9 mouse cellular contexts compared by ENCODE assay signal in genomic region chr9:121936952-121937351, GRCm38 (mm10). TPM values are rescaled to one million over a fixed set of nuclear protein-coding genes. Genes with fewer than 3 reads are reported as not detected.
DNase-seq lines count a peak whose midpoint lies in the region; ATAC-seq and TF ChIP-seq lines count a peak whose summit lies in the region.
"Had no signal": no experiment of that assay in that cellular context is flagged by ENCODE, and none has a peak within 500 bp of the region (broad histone marks: within the 10 kb centered on the region; RNA-seq: fewer than 3 reads in every experiment).

No protein-coding gene starts in this region.

- H3K4me3 ChIP-seq in kidney, postnatal 0 days (replicated peaks; ENCODE audit: low read depth, low read length), result no peak overlapping the region
- no peak overlapping the region for H3K4me3 ChIP-seq in forebrain, postnatal 0 days (ENCODE audit: low read depth, low read length)
- peak overlapping the region; percentile 47; the same call in 1 of the 2 replicates for H3K4me3 ChIP-seq in midbrain, embryonic 16.5 days (ENCODE audit: low read depth, low read length)

- TF ChIP-seq CTCF in kidney, postnatal 0 days (IDR thresholded peaks at IDR 0.05; ENCODE audit: low read depth), result no peak
- no peak for TF ChIP-seq CTCF in forebrain, postnatal 0 days (IDR thresholded peaks at IDR 0.05; ENCODE audit: low read depth)

- no peaks in the 10 kb centered on the region for H3K36me3 ChIP-seq in kidney, postnatal 0 days (ENCODE audit: insufficient read depth, low read length)
- no peaks in the 10 kb centered on the region for H3K36me3 ChIP-seq in forebrain, postnatal 0 days (ENCODE audit: insufficient read depth)
- H3K36me3 ChIP-seq in midbrain, embryonic 16.5 days (ENCODE audit: control insufficient read depth, insufficient read depth, low read length), result no peaks in the 10 kb centered on the region

- H3K27ac ChIP-seq in kidney, postnatal 0 days, result no peak overlapping the region
- H3K27ac ChIP-seq in forebrain, postnatal 0 days (ENCODE audit: low read depth, low read length), result peak overlapping the region; percentile 64
- peak overlapping the region; percentile 66 for H3K27ac ChIP-seq in midbrain, embryonic 16.5 days (ENCODE audit: low read length)

- no peaks in the 10 kb centered on the region for H3K9me3 ChIP-seq in kidney, postnatal 0 days (replicated peaks; ENCODE audit: low read length)
- no peaks in the 10 kb centered on the region for H3K9me3 ChIP-seq in forebrain, postnatal 0 days (ENCODE audit: low read length)
- H3K9me3 ChIP-seq in midbrain, embryonic 16.5 days (replicated peaks; ENCODE audit: control insufficient read depth, low read length, poor library complexity, severe bottlenecking), result no peaks in the 10 kb centered on the region

- intact Hi-C loops in gastrocnemius, postnatal 36 days (cut with DNase I), result no loop called here

- DNase-seq in kidney, postnatal 0 days (ENCODE audit: low spot score), result no peak
- DNase-seq in kidney, postnatal 25 days, result no peak
- DNase-seq in adipocyte (ENCODE audit: low spot score), result peak; percentile 65
- DNase-seq in forebrain, postnatal 0 days, result peak; percentile 43
- no peak for DNase-seq in gastrocnemius, postnatal 36 days
- DNase-seq in right cerebral cortex, postnatal 4 days, result no peak
- no peak for DNase-seq in gastrocnemius, adult 18-20 months (ENCODE audit: low spot score)

- H3K4me2 ChIP-seq in kidney, postnatal 0 days (ENCODE audit: low read length), result no peak overlapping the region
- H3K4me2 ChIP-seq in forebrain, postnatal 0 days (ENCODE audit: low read depth), result peak overlapping the region; percentile 44
- H3K4me2 ChIP-seq in midbrain, embryonic 16.5 days (ENCODE audit: low read length), result peak overlapping the region; percentile 54

- H3K9ac ChIP-seq in kidney, postnatal 0 days (ENCODE audit: low read depth, low read length), result no peak overlapping the region
- no peak overlapping the region for H3K9ac ChIP-seq in forebrain, postnatal 0 days
- H3K9ac ChIP-seq in midbrain, embryonic 16.5 days (ENCODE audit: low read depth, low read length), result no peak overlapping the region; the same call in 1 of the 2 replicates

- H3K27me3 ChIP-seq in kidney, postnatal 0 days (ENCODE audit: insufficient read depth, low read length), result no peaks in the 10 kb centered on the region
- H3K27me3 ChIP-seq in forebrain, postnatal 0 days (ENCODE audit: insufficient read depth, low read length), result no peaks in the 10 kb centered on the region
- no peaks in the 10 kb centered on the region for H3K27me3 ChIP-seq in midbrain, embryonic 16.5 days (ENCODE audit: control insufficient read depth, insufficient read depth, low read depth, low read length)

- no peaks in the 10 kb centered on the region for H3K4me1 ChIP-seq in kidney, postnatal 0 days (replicated peaks; ENCODE audit: insufficient read depth, low read length)
- no peaks in the 10 kb centered on the region for H3K4me1 ChIP-seq in forebrain, postnatal 0 days (ENCODE audit: insufficient read depth)
- H3K4me1 ChIP-seq in midbrain, embryonic 16.5 days (ENCODE audit: control insufficient read depth, insufficient read depth, low read length), result no peaks in the 10 kb centered on the region

- ATAC-seq in kidney, postnatal 0 days (replicated peaks; ENCODE audit: low FRiP score, low read depth), result 0 out of 2 replicates have a peak, but pooled peaks have one; percentile 43
- peak; percentile 82 for ATAC-seq in forebrain, postnatal 0 days
- peak; percentile 86 for ATAC-seq in midbrain, embryonic 16.5 days

- 83% methylated on average over 1 of the region's 1 CpGs for WGBS in kidney, postnatal 0 days
- 85% methylated on average over 1 of the region's 1 CpGs for WGBS in forebrain, postnatal 0 days
- 56% methylated on average over 1 of the region's 1 CpGs for WGBS in midbrain, embryonic 16.5 days

RNA-seq across cellular contexts. Expression of gene Fam198a, which starts 13.8 kb away (rescaled TPM):
- 0.37 and 0.50 TPM in 2 replicates for polyA plus RNA-seq in kidney, postnatal 0 days (2015; fragmentation: Nextera tagmentation; extraction: Ambion mirVana)
- total RNA-seq in forebrain, postnatal 0 days (2014; rRNA removed), result 2.5 and 5.7 TPM in 2 replicates
- 1.3 and 1.6 TPM in 2 replicates for polyA plus RNA-seq in forebrain, postnatal 0 days (2015; fragmentation: Nextera tagmentation; extraction: Ambion mirVana)
- 1.5 and 2.6 TPM in 2 replicates for polyA plus RNA-seq in midbrain, embryonic 16.5 days (2015; fragmentation: Nextera tagmentation; extraction: Ambion mirVana)
- total RNA-seq in gastrocnemius, postnatal 36 days (2021), result 1 to 10 TPM; 1.3 to 1.4 TPM
- total RNA-seq in gastrocnemius, adult 18-20 months (2021), result under 1 TPM; 0.62 to 0.71 TPM

RNA-seq across cellular contexts. Expression of gene Cyp8b1, which starts 20.8 kb away (rescaled TPM):
- not detected in 2 replicates for polyA plus RNA-seq in kidney, postnatal 0 days (2015; fragmentation: Nextera tagmentation; extraction: Ambion mirVana)
- total RNA-seq in forebrain, postnatal 0 days (2014; rRNA removed), result not detected in 2 replicates
- polyA plus RNA-seq in forebrain, postnatal 0 days (2015; fragmentation: Nextera tagmentation; extraction: Ambion mirVana), result not detected in 2 replicates
- polyA plus RNA-seq in midbrain, embryonic 16.5 days (2015; fragmentation: Nextera tagmentation; extraction: Ambion mirVana), result not detected in 2 replicates
- total RNA-seq in gastrocnemius, postnatal 36 days (2021), result not detected
- total RNA-seq in gastrocnemius, adult 18-20 months (2021), result not detected
- total RNA-seq: megakaryocyte-erythroid progenitor cell, adult 5-6 weeks had no signal

RNA-seq across cellular contexts. Expression of gene Ackr2, which starts 38.8 kb away (rescaled TPM):
- polyA plus RNA-seq in kidney, postnatal 0 days (2015; fragmentation: Nextera tagmentation; extraction: Ambion mirVana), result 0.79 and 0.97 TPM in 2 replicates
- total RNA-seq in forebrain, postnatal 0 days (2014; rRNA removed), result 2.1 TPM in 2 replicates
- 0.84 and 1.4 TPM in 2 replicates for polyA plus RNA-seq in forebrain, postnatal 0 days (2015; fragmentation: Nextera tagmentation; extraction: Ambion mirVana)
- polyA plus RNA-seq in midbrain, embryonic 16.5 days (2015; fragmentation: Nextera tagmentation; extraction: Ambion mirVana), result 3.2 and 3.3 TPM in 2 replicates
- under 1 TPM; 0.71 to 0.89 TPM for total RNA-seq in gastrocnemius, postnatal 36 days (2021)
- total RNA-seq in gastrocnemius, adult 18-20 months (2021), result 1 to 10 TPM in 1 of 2 experiments, under 1 TPM in 1; 0.64 to 1.8 TPM
- total RNA-seq: megakaryocyte-erythroid progenitor cell, adult 5-6 weeks had no signal

RNA-seq across cellular contexts. Expression of gene Pomgnt2, which starts 60.0 kb away (rescaled TPM):
- 12.6 and 13.0 TPM in 2 replicates for polyA plus RNA-seq in kidney, postnatal 0 days (2015; fragmentation: Nextera tagmentation; extraction: Ambion mirVana)
- 64.6 and 85.7 TPM in 2 replicates for total RNA-seq in forebrain, postnatal 0 days (2014; rRNA removed)
- polyA plus RNA-seq in forebrain, postnatal 0 days (2015; fragmentation: Nextera tagmentation; extraction: Ambion mirVana), result 28.3 and 35.6 TPM in 2 replicates
- polyA plus RNA-seq in midbrain, embryonic 16.5 days (2015; fragmentation: Nextera tagmentation; extraction: Ambion mirVana), result 40.2 and 42.0 TPM in 2 replicates
- total RNA-seq in gastrocnemius, postnatal 36 days (2021), result 10 to 100 TPM; 10.4 to 11.8 TPM
- total RNA-seq in gastrocnemius, adult 18-20 months (2021), result 10 to 100 TPM; 15.9 to 16.6 TPM

Comparison
In these comparisons a context has a peak if more than half of its experiments do, and no peak if none do; other contexts are left out.
1. DNase-seq: peak in adipocyte (single experiment) and forebrain, postnatal 0 days (single experiment); none in kidney, postnatal 0 days (single experiment), kidney, postnatal 25 days (0 of 2), gastrocnemius, postnatal 36 days (0 of 2), right cerebral cortex, postnatal 4 days (single experiment) and gastrocnemius, adult 18-20 months (single experiment).
2. Peak in every context shown above with its lines, with median percentiles within 50 percentile points of each other: ATAC-seq.